Comparison of ENCODE assay signal across 8 mouse cellular contexts in genomic region chr8:88520985-88521527, GRCm38 (mm10). TPM values are rescaled to one million over a fixed set of nuclear protein-coding genes. Genes with fewer than 3 reads are reported as not detected.
DNase-seq lines count a peak whose midpoint lies in the region; ATAC-seq lines count a peak whose summit lies in the region.

Gene Nkd1 (plus strand): TSS chr8:88521354.

- H3K4me3 ChIP-seq in hindbrain, embryonic 12.5 days = peak within 1 kb of the TSS; percentile 88

- peaks cover 48% of the 10 kb centered on the region for H3K4me1 ChIP-seq in hindbrain, embryonic 12.5 days

- peak within 1 kb of the TSS; percentile 78 for H3K27ac ChIP-seq in hindbrain, embryonic 12.5 days

- H3K27me3 ChIP-seq in hindbrain, embryonic 12.5 days = peaks cover 14% of the 10 kb centered on the region

- H3K4me2 ChIP-seq in hindbrain, embryonic 12.5 days (replicated peaks) = peak within 1 kb of the TSS; percentile 93

- H3K36me3 ChIP-seq in hindbrain, embryonic 12.5 days = no peaks in the 10 kb centered on the region

- peak; percentile 83 for ATAC-seq in hindbrain, embryonic 12.5 days (ENCODE audit: low FRiP score)

- DNase-seq in Muller cell, postnatal 12 days (ENCODE audit: inconsistent ontology term) = peak; percentile 94
- peak; percentile 79 for DNase-seq in cerebellum, adult 9-11 months
- peak; percentile 42 to 69 for DNase-seq in frontal cortex, postnatal 25 days (ENCODE audit: low spot score in 2 of 2)
- DNase-seq in layer of hippocampus, postnatal 36 days = peak; percentile 77 to 83
- DNase-seq in lung, postnatal 14 days = peak; percentile 96
- DNase-seq in retina, postnatal 1 day = peak; percentile 94
- DNase-seq in urinary bladder, adult 18-20 months (ENCODE audit: low spot score in 2 of 2) = peak; percentile 54 to 67

- H3K9me3 ChIP-seq in hindbrain, embryonic 12.5 days (replicated peaks) = no peaks in the 10 kb centered on the region

- under 1% methylated on average over 64 of the region's 67 CpGs for WGBS in hindbrain, embryonic 12.5 days

- peak within 1 kb of the TSS; percentile 83 for H3K9ac ChIP-seq in hindbrain, embryonic 12.5 days

RNA-seq across cellular contexts. Expression of gene Nkd1, which starts in this region (rescaled TPM):
- polyA plus RNA-seq in hindbrain, embryonic 12.5 days (2016; fragmentation: Nextera tagmentation; extraction: Ambion mirVana) = 106 and 111 TPM in 2 replicates
- total RNA-seq in layer of hippocampus, postnatal 36 days (2021) = 10 to 100 TPM; 10.1 to 11.9 TPM

Comparison
In these comparisons a context has a peak if more than half of its experiments do, and no peak if none do; other contexts are left out.
1. Peak in every context shown above with its lines: DNase-seq, ATAC-seq, H3K4me3 ChIP-seq and H3K27ac ChIP-seq.